Mouse (Mus musculus) ES-CJ7 (cell line): ENCODE data around the gene Sft2d2.

Experiments
- DNase-seq: peaks from one replicate; pipeline ENCODE4 v3.0.0; 2011; ENCODE audit warnings: low read depth, low spot score

The Sft2d2 gene

DNA sequence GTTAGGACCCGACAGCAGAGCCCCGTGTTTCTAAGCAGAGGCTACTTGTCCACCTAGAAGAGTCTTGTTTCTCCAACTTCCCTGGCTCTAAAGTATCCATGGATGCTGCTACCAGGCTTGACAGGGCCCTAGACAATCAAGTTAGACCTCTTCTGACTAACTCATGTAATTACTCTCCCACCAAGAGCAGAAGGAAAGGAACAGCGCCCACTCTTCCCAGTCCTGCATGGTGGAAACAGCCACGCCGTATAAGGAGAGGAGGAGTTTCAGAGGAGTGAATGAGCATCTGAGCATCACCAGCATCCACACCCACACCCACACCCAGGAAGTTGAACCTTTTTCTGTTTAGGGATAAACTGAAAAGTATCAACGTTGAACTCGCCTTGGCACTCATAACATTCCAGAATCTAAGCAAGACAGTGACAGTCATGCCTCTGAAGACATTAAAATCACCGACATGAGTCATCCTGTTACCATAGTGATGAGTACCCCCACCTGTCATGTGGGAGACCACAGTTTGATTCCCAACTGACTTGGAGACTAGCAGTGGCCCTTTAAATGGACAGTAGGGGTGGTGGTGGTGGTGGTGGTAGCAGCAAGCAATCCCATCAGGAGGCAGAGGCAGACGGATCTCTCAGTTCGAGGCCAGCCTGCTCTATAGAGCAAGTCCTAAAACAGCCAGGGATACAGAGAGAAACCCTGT is 3.5 kb downstream of the Sft2d2 start:
- DNase-seq = no peak

- DNase-seq = no peak
Observed at GRCm38 (mm10) chr1:165190068-165190467, 4.2 kb downstream of the Sft2d2 start.

- DNase-seq = no peak
Observed at GRCm38 (mm10) chr1:165188806-165189580, 5.2 kb downstream of the Sft2d2 start.

GRCm38 (mm10) chr1:165187357-165187756 is 6.9 kb downstream of the Sft2d2 start:
- DNase-seq = no peak

GRCm38 (mm10) chr1:165186491-165186890 is 7.7 kb downstream of the Sft2d2 start:
- no peak for DNase-seq

GRCm38 (mm10) chr1:165185116-165185515 is 9.1 kb downstream of the Sft2d2 start:
- no peak for DNase-seq

GRCm38 (mm10) chr1:165184178-165184577 is 10.1 kb downstream of the Sft2d2 start:
- no peak for DNase-seq

DNA sequence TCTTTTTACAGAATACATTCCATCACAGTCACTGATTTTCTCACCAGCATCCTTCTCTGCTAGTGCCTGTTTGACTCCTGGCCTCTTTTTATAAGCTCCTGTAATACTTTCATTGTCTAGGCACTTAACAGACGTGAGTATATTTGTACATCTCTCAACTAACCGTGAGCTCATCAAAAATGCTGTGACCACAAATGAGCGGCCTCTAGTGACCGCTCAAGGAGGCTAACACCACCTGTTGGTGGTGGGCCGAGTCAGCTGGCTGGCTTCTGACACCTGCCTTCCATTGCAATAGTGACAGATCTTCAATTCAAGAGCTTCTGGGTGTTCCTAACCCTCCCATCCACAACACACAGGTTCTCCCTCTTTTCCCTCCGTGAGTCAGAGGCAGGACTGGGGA is 10.8 kb downstream of the Sft2d2 start:
- DNase-seq = no peak

GRCm38 (mm10) chr1:165179321-165179720 is 14.9 kb downstream of the Sft2d2 start:
- no peak for DNase-seq

DNA sequence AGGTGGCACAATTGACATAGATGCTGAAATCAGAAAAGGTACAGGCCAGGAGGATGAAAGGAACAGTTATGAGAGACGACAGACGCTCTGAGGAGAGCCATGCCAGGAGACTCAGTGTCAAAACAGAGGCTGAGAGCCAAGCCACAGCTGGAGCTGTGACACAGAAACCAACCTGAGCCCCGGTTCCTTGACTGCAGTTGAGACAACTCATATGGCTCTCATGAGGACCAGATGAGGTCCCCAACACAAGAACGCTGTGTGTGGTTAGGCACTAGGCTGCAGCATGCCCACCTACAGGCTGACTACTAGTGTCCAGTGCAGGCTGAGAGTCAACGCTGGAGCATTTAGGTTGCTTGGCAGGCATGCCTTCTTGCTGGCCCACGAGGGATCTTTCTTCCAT is 16.2 kb downstream of the Sft2d2 start:
- DNase-seq = no peak

GRCm38 (mm10) chr1:165174059-165174616 is 20.1 kb downstream of the Sft2d2 start:
- peak; percentile 50 for DNase-seq

GRCm38 (mm10) chr1:165171277-165171676 is 23.0 kb downstream of the Sft2d2 start:
- DNase-seq = no peak

GRCm38 (mm10) chr1:165170157-165170556 is 24.1 kb downstream of the Sft2d2 start:
- DNase-seq = no peak

- DNase-seq = no peak
Observed at GRCm38 (mm10) chr1:165169462-165169861, 24.8 kb downstream of the Sft2d2 start.

DNA sequence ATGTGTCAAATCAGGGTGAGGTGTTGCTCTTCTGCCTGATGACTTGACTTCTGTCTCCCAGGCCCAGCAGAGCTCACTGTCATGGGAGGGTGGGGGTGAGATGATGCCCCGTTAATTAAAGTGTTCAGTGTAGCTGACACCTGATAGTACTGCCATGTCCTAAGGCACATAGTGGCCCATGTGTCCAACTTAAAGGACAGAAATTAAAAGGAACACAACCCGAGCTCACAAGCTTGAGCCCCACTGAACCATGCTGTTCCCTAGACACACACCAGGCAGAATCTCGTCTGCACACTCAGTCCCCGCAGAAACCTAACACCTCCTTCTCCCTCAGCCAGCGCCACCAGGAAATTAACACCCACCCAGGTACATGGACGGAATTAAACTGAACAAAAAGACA is 29.3 kb downstream of the Sft2d2 start:
- no peak for DNase-seq

GRCm38 (mm10) chr1:165160723-165161405 is 33.4 kb downstream of the Sft2d2 start, which contains the start of gene Tbx19:
Tbx19 (minus strand) TSS chr1:165160773.
- DNase-seq = no peak

DNA sequence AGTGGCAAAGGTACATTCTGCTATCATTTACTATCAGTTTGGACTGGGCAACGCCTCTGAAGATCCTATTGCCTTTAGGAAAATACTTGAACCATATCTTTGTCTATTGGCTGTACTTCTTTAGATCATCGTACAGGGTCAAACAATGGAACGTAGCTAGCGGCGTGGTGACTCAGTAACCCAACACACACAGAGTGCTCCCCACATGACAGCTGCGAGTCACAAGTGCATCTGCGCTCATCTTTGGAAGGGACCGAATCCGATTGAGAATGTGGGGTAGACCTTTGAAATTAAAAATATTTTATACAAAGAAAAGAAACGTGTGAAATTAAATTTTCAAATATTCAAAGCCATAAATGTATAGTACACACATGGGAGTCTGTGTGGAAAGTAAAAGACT is 35.4 kb downstream of the Sft2d2 start:
- no peak for DNase-seq

DNA sequence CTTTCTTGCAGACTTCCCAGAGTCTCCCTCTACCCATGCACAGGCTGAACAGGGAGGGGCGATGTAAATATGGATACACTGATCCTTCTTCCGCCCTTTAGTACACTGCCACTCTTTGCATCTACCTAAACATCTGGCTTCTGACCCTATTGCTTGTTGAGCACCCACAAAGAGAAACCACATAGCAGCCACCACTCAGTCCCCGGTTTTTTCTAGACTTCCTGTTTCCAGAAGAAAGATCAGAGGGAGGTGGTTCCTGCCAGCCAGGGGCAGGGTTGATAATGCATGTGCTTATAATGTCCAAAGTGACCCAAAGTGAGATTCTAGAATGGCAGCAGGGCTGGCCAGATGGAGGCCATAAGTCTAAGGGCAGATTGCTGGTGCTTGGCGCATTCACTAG is 40.1 kb downstream of the Sft2d2 start:
- no peak for DNase-seq

DNA sequence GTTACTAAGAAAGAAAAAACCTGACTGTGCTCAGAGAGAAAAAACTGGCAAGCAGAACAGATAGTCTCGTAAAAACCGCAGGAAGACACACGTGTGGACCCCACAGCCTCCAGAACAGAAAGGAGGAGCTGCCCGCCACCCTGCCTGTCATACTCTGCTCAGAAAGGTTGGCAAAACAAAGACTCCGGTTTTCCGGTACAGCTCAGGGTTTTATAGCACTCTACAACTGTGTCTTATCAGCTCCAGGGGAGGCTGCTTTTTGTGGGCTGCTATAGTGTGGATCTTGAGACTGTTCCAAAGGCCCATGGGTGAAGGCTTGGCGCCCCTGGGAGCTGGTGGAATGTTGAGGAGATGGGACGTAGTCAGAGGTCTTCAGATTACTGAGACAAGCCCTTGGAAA is 43.0 kb downstream of the Sft2d2 start:
- DNase-seq = no peak

DNA sequence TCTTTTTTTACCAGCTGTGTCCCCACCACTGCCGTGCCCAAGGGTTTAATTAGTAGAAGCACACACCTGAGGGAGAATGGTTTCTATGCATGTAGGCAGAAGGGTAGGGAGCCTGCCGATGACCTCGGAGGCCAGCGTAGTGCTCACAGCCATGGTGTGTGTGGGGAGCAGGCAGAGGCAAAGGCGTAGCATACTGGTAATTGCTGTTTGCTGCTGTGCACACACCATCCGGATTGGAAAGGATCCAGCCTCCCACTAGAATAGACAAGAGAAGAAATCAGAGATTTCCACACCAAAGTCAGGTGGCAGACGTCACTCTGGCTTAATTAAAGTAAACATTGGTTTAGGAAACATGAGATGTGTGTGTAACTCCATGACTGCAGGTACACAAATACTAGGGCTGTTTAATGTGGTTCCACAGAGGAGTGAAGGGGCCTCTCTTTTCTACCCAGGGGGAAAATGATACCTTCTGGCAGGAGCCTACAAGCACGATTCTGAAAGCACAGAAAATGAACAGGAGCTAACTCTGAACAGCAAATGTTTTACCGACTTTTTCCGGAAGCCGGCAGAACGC is 51.8 kb downstream of the Sft2d2 start:
- no peak for DNase-seq

GRCm38 (mm10) chr1:165140227-165140626 is 54.0 kb downstream of the Sft2d2 start:
- DNase-seq = no peak

- no peak for DNase-seq
Observed at GRCm38 (mm10) chr1:165133858-165134257, 60.4 kb downstream of the Sft2d2 start.
